Mouse (Mus musculus): Measurements from ENCODE around the gene Grip2.

Gene Grip2

DNA sequence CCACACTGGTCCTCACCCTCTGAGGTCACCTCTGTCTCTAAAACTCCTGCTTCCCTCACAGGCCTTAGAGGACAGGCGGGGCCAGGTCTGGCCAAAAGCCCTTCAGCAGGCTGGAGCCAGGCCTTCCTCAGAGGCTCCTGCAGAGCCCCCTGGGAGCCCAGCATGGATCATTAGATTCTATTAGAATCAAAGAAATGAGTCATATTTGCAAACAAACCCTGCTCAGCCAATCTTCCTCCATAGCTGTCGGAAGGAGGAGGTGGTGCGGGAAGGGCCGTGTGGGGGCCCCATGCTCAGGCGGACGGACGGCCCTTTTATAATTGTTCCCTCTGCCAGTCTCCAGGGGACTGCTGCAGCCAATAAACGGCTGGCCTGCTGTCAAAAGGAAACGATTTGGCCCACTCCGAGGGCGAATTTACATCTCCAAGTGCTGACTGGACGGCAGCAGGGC, 97.3 kb downstream of the Grip2 start:
- DNase-seq (ENCODE audit: inconsistent ontology term): peak; percentile 98

DNA sequence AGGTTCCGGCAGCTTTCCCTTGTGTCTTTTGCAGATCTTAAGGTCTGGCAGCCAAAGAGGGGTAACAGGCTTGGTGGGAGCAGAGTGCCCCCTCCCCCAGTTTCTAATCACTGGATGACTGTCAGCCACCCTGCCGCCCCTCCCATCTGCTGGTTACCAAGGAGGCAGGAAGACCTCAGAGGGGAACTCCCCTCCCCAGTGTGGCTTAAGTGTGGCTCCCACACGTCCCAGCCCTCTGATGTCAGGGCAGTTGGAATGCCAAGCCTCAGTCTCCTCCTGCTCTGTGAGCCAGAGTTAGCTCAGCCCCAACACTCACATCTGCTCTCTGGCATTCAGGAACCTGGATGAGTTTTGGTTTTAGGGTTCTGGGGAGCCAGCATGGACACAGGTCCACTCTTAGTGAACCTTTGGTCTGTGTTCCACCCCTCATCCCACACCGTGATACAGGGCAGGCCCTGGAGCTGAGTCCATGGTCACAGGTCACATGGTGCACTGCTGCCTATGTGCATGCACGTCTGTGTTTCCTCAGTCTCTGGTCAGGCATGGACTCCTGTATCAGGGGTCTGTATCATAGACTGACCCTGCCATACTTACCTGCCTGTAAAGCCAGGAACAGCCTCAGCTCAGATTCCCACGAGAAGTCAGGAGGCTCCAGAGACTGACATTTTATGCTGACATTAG, 98.0 kb downstream of the Grip2 start:
- peak; percentile 69 for DNase-seq (ENCODE audit: inconsistent ontology term)

DNA sequence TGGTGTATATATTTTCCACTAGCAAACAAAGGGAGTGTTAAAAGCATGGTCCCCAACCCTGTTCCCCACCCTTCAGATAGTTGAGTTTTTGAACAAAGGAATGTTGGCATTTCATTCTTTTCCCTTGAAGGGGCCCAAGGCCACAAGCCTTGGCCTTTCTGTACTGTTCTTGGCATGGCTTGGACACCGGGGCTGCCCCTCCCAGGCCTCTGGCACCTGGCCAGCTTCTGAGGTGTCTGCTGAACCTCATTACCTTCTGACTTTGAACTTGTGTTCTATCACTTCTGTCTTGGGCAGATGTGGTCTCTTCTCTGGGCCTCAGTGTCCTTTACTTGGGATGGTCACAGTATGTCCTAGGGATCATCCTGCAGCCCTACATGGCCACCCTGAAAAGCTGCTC, 99.7 kb downstream of the Grip2 start:
- DNase-seq (ENCODE audit: inconsistent ontology term): peak; percentile 29

DNA sequence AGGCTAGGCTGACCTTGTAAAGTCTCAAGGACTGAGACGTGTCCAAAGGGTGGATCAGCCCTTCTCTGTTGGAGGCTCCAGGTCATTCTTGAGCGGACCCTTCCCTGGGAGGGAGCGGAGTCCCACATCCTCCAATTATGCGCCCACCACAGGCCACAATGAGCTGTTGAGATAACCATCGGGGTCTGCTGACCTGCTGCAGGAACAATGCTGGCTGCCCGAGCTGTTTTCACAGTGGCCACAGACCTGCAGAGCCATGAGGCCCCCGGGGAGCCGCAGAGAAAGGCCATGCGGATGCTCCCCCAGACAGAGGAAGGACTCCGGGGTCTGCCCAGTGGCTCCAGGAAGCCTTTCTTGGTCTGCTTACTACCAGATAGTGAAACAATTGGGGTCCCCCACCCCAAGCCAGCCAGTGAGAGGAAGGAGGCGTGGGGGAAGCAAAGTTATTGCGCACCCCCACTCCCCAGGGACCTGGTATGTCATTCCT, 105.8 kb downstream of the Grip2 start:
- no peak for DNase-seq (ENCODE audit: inconsistent ontology term)

DNA sequence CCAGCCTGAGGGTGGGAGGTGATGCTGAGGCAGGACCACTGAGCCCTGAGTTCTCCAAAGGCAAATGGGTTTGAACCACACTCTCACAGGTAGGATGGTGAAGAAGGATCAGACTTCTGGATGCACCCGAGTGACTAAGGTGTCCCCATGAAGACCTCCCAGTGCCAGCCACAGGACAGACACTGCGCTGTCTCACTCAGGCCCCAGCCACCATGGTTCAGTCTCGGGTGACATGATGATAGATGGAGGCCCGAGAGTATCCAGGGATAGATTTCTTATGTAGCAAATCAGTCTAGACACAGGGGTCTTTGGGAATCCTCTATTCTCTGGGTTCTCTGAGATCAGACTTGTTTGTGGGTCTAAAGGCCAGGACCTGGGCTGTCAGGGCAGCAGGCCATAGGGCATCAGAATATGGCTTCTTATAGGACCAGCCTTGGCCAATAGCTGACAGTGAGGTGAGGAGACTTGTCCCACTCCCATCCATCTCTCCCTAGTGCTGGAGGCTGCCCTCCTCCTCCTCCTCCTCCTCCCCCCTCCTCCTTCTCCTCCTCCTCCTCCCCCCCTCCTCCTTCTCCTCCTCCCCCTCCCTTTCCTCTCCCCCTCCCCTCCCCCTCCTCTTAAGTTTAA, 106.3 kb downstream of the Grip2 start:
- DNase-seq (ENCODE audit: inconsistent ontology term): no peak

DNA sequence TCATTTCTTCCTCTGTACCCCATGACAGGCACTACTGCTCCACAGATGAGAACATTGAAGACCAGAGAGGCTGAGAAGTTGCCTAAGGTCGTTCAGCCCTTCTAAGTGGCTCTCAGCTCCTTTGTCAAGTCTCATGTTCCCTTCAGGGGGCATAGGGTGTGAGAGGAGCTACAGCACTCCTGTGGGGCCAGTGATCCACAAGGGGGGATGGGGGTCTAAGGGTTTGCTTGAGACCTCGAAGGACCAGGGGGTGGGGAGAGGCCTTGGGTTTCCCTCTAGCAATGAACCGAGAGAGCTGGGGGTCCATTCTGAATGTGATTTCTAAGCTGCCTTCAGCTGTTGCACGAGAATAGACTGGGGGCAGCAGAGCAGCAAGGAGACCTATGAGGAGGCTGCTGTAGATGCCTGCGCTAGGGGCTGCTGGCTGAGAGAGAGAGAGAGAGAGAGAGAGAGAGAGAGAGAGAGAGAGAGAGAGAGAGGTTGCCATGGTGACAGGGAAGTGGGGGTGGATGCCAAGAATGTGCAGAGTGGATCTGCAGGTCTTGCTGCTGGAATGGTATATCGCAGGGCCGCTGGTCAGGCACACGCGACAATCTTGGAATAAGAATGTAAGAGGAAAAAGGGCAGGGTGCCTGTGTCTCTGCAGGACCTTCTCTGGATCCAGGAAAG, 107.1 kb downstream of the Grip2 start:
- DNase-seq (ENCODE audit: inconsistent ontology term): peak; percentile 72

DNA sequence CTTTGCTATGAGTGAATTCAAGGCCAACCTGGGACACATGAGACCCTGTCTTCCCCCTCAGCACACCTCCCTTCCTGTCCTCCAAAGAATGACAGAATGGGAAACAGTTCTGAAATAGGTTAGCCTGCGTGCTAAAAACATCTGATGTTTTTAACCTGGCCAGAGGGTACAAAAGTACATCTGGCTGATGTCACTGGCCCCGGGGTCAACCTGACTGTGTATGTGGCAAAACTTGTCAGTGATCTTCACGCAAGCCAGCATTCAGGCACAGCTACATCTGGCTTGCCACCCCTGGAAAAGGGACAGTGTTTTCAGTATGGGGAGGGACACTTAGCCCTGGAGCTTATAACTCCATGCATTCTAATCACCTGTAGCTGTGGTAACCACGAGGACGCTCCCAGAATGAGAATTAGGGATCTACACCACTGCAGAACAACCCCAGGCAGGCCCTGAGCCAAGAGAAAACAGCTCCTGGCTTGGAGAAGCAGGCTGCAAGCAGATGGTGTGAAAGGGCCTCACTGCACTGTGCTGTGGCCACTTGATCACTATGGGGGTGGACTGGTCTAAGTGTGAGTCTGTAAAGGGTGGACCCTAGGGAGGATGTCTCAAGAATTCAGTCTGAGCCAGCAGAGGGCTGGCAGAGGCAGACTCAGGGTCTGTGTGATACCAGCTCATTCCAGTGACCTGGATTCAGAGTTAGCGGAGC, 107.9 kb downstream of the Grip2 start:
- DNase-seq (ENCODE audit: inconsistent ontology term): no peak

DNA sequence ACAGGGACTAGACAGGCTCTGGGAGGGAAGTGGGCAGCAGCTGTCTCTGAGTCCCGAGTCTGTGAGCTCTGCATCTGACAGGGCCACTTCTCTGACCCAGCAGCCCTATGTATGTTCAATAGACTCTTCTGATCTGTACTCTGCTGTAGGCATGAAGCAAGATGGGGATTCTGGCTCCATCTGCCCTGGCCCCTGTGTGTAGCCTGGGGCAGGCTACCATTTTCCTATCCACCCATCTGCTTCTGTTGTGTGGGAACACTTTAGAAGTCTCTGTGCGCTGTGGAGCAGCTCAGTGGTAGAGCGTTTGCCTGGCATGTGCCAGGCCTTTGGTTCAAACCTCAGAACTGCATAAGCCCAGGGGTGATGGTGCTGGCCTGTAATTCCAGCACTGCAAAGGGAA, 108.4 kb downstream of the Grip2 start:
- DNase-seq (ENCODE audit: inconsistent ontology term): no peak

DNA sequence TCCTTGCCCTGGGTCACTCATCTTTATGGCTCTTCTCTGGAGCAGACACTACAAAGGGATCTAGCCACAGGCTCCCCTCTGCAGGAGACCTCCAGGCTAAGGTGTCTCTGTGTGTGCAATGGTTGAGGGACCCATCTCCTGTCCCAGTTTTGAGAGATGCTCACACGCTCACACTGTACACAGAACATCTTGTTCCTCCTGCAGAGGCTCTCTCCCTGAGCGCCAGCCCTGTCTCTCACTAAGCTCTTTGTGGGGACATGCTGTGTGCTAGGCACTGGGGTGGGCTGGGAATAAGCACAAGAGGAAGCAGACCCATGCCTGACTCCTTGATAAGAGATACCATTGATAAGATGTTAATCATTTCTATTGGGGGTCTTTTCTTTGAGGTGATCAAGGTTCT, 109.0 kb downstream of the Grip2 start:
- no peak for DNase-seq (ENCODE audit: inconsistent ontology term)

DNA sequence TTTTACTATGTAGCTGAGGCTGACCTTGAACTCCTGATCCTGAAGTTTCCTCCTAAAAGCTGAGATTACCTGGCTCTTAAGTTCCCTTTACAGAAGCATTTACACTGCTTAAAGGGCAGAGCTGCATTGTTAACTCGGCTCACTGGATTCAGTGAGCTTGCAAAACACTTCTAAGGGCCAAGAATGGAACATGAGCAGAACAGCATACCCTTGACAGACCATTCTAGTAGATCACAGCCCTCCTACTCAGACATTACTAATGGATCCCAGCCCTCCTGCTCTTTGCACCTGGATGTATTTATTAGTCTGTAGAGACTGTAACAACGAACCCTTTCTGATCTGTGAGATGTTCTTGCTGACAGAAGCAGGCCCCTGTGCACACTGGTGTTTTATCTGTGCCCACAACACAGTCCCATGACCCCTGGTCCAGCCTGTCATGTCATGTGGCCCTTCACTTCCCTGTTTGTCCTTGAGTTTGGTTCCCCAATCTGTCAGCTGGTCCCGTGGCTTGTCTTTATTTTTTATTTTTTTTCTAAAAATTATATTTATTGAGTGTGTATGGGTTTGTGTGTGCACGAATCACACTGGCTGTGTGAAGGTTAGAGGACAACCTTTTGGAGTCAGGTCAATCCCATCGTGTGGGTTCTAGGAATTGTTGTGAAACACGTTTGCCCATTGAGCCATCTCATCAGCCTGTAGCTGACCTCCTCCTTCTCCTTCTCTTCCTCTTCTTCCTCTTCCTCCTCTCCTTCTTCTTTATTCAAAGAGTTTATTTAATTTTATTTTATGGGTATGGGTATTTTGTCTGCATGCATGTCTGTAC, 110.9 kb downstream of the Grip2 start:
- DNase-seq (ENCODE audit: inconsistent ontology term): no peak

DNA sequence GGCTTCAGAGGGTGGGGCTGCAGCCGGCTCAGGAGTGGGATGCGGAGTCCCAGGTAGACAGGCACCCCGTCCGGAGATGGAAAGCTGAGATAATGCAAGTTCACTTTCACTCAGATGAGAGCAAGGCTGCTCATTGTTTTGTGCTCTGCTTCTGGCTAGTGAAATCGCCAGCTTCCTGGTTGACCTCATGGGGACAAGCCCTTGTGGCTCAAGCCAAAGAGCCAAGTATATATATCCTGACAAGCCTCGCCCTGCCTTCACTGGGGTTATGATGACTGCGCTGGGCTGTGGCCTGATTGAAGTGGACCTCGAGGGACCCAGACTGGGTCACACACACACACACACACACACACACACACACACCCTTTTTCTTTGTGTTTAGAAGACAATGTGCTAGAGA, 112.0 kb downstream of the Grip2 start:
- DNase-seq (ENCODE audit: inconsistent ontology term): no peak

DNA sequence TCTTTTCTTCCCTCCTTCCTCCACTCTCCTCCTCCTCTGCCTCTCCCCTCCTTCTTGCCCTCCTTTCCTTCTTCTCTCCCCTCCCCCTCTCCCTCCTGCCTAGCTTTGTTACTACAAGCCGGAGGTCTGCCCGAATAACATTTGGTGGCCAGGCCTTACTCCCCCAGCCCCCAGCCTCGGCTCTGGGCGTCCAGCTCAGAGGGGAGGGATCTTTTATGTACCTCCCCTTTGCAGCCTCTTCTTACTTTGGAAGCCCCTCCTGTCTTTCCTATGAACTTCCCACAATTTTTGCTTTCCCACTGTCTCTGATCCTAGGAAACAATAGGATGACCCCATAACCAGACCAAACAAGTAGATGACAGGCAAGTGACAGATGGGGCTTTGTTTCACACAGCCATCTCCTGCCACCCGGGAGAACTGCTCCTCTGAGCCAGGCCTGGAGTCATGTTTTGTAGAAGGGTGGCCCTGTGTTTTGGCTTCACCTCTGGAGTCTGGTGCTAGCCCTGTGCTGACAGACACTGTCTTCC, 113.6 kb downstream of the Grip2 start:
- no peak for DNase-seq (ENCODE audit: inconsistent ontology term)

DNA sequence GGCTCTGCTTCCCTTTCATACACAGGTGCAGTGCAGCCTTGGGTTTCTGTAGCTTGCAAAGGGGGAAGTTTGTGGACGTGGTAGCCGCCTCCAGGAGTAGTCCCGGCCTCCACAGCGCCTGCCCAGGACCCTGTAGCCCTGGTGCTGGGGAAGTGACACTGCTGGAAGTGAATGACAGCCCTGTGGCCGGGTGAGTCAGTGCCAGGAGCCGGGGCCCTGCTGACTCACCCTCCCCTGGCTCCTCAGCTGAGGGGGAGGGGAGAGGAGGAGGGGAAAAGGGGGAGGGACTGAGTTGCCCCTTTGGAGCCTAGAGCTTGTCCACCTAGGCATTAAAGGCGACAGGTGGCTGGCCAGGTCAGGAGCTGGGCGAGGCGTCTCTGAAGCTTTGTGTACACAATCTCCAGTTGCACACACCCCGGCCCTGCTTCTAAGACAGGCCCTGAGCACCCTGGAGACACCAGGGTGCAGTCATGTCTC, 114.2 kb downstream of the Grip2 start:
- DNase-seq (ENCODE audit: inconsistent ontology term): peak; percentile 87

DNA sequence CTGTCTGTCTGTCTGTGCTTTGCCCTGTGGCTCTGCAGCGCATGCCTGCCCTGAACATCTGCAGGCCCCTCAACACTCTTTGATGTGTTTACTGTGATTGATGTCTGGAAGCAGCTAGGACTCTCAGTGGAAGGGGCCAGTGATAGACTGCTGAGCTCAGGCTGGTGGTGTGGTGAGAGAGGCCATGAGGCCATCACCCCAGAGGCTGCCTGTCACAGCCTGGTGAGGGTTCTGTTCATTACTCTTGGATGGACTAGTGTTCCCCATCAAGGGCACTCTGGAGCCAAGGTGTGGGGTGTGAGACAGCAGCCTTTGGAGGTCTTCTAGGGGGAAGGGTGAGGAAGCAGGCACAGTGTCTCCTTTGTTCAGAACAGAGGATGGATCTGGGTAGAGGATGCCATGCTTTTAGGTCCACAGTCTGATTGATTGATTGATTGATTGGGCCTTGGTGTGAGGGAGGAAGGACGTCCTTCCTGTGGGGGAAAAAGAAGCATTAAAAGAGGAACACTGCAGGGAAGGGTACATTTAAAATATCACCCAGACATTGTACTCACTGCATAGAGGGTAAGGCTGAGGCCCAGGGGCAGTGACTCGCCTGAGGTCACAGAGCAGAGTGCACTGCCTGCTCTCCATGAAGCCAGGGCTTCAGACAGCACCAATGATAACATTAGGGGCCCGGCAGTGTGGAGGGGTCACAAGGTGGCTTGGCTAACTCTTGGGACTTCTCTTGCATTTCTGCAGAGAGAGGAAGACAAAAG, 114.8 kb downstream of the Grip2 start:
- DNase-seq (ENCODE audit: inconsistent ontology term): no peak

All from Muller cell, postnatal 12 days (primary cell).